Mouse (Mus musculus): ENCODE measurements around the gene Ttc27. TPM values are rescaled to one million over a fixed set of nuclear protein-coding genes. Genes with fewer than 3 reads are reported as not detected.
"Not testable (repeated sequence)": the region's sequence is repeated elsewhere in the genome, so short reads cannot be mapped to it uniquely, and the experiment has no call there.

Ttc27 gene
- total and polyA plus RNA-seq, 3 experiments: 55.2 to 59.9 TPM; not detected in 1

DNA sequence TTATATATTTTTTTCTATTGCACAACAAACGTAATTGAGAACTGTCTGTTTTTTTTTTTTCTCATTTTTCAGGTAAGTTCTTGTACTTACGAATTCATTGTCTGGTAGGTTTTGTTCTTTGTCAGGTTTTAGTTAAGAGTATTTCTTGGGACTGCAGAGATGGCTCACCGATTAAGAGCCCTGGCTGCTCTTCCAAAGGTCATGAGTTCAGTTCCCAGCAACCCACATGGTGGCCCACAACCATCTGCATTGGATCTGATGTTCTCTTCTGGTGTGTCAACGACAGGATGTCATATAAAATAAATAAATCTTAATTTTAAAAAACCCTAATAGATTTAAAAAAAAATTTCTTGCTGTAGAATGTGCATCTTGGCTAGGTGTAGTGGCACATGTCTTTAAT is 28.1 kb upstream of the Ttc27 start:
- Histone ChIP-seq H3K79me2 (ENCODE audit: control insufficient read depth, insufficient read depth, low read length, poor library complexity) (no peaks in the 10 kb centered on the region), H3K36me3 (ENCODE audit: control insufficient read depth in 1 of 2, insufficient read depth in 2 of 2, low read length in 2 of 2) (peaks cover 0 to 42% of the 10 kb centered on the region in 2 experiments; a peak in 2 of 4 replicates), H3K4me3 (ENCODE audit: control insufficient read depth in 1 of 2, insufficient read depth in 1 of 2, low read depth in 2 of 2, low read length in 2 of 2) (no peak overlapping the region), H3K9ac (ENCODE audit: control insufficient read depth, low read depth, low read length, poor library complexity, severe bottlenecking) (no peak overlapping the region), H3K27me3 (ENCODE audit: control insufficient read depth in 1 of 2, insufficient read depth in 2 of 2, low read length in 2 of 2) (no peaks in the 10 kb centered on the region), H3K4me1 (ENCODE audit: control insufficient read depth in 1 of 2, insufficient read depth in 2 of 2, low read length in 2 of 2) (no peaks in the 10 kb centered on the region), H3K9me3 (replicated peaks; ENCODE audit: insufficient read depth, low read length) (no peaks in the 10 kb centered on the region), H3K27ac (ENCODE audit: control insufficient read depth, low read depth, low read length) (no peak overlapping the region)
- DNase-seq (ENCODE audit: low read depth, low spot score): no peak
- TF ChIP-seq POLR2AphosphoS5 (IDR thresholded peaks at IDR 0.05; ENCODE audit: borderline replicate concordance, low read depth, low read length): no peak
- TF ChIP-seq RCOR1 (IDR thresholded peaks at IDR 0.05; ENCODE audit: low read depth, low read length): no peak
- TF ChIP-seq CTCF (IDR thresholded peaks at IDR 0.05 in 2 of 3, conservative IDR thresholded peaks at IDR 0.05 in 1 of 3; ENCODE audit: control insufficient read depth in 1 of 3, insufficient read depth in 1 of 3, low read depth in 2 of 3, low read length in 3 of 3, poor library complexity in 1 of 3, severe bottlenecking in 1 of 3): no peak
- no peak for TF ChIP-seq ZC3H11A (IDR thresholded peaks at IDR 0.05; ENCODE audit: low read depth, low read length)
- TF ChIP-seq CHD1 (IDR thresholded peaks at IDR 0.05; ENCODE audit: low read depth, low read length): no peak
- no peak for TF ChIP-seq ZKSCAN1 (IDR thresholded peaks at IDR 0.05; ENCODE audit: low read depth, low read length)
- no peak for TF ChIP-seq USF2 (IDR thresholded peaks at IDR 0.05; ENCODE audit: borderline replicate concordance in 1 of 2, insufficient read depth in 1 of 2, low read depth in 1 of 2, low read length in 2 of 2)
- TF ChIP-seq SIN3A (IDR thresholded peaks at IDR 0.05; ENCODE audit: low read length): no peak
- TF ChIP-seq RAD21 (IDR thresholded peaks at IDR 0.05; ENCODE audit: low read depth, low read length): no peak
- no peak for TF ChIP-seq MAFK (IDR thresholded peaks at IDR 0.05; ENCODE audit: borderline replicate concordance, low read depth, low read length)
- no peak for TF ChIP-seq UBTF (IDR thresholded peaks at IDR 0.05; ENCODE audit: borderline replicate concordance, insufficient read depth, low read depth, low read length)
- TF ChIP-seq ZMIZ1 (IDR thresholded peaks at IDR 0.05; ENCODE audit: low read depth, low read length): no peak
- no peak for TF ChIP-seq ELF1 (IDR thresholded peaks at IDR 0.05; ENCODE audit: low read depth, low read length)
- TF ChIP-seq SMC3 (IDR thresholded peaks at IDR 0.05; ENCODE audit: low read depth, low read length): no peak
- TF ChIP-seq TBP (IDR thresholded peaks at IDR 0.05; ENCODE audit: low read depth, low read length): no peak
- no peak for TF ChIP-seq CHD2 (IDR thresholded peaks at IDR 0.05; ENCODE audit: low read length)
- TF ChIP-seq TAL1 (IDR thresholded peaks at IDR 0.05; ENCODE audit: low read length): no peak

DNA sequence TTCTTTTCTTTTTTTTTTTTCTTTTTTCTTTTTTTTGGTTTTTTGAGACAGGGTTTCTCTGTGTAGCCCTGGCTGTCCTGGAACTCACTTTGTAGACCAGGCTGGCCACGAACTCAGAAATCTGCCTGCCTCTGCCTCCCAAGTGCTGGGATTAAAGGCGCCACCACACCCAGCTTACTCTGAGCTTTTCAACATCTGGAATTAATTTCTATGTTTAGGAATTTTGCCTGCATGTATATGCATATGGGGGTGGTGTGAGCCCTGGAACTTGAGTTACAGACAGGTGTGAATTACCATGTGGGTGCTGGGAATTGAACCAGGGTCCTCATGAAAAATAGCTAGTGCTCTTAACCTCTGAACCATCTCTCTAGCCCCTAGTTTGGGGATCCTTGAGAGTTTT is 15.9 kb upstream of the Ttc27 start:
- not testable (repeated sequence) for H3K4me3 ChIP-seq (ENCODE audit: control insufficient read depth in 1 of 2, insufficient read depth in 1 of 2, low read depth in 2 of 2, low read length in 2 of 2); H3K9me3 ChIP-seq (replicated peaks; ENCODE audit: insufficient read depth, low read length); DNase-seq (ENCODE audit: low read depth, low spot score); H3K79me2 ChIP-seq (ENCODE audit: control insufficient read depth, insufficient read depth, low read length, poor library complexity); H3K4me1 ChIP-seq (ENCODE audit: control insufficient read depth in 1 of 2, insufficient read depth in 2 of 2, low read length in 2 of 2); H3K27ac ChIP-seq (ENCODE audit: control insufficient read depth, low read depth, low read length); H3K27me3 ChIP-seq (ENCODE audit: control insufficient read depth in 1 of 2, insufficient read depth in 2 of 2, low read length in 2 of 2); H3K9ac ChIP-seq (ENCODE audit: control insufficient read depth, low read depth, low read length, poor library complexity, severe bottlenecking)
- peaks cover 10 to 14% of the 10 kb centered on the region in 2 experiments for H3K36me3 ChIP-seq (ENCODE audit: control insufficient read depth in 1 of 2, insufficient read depth in 2 of 2, low read length in 2 of 2)
